Mouse (Mus musculus): ENCODE measurements at regions not wholly inside any gene's neighbourhood (a gene's known extent, or its start where the extent isn't known, plus 50 kb on each side); places are given as distances from the start of the nearest gene placed in this dataset.

GRCm38 (mm10) chr11:37600533-37600932 is 364.8 kb upstream of the Tenm2 start:
- no peak for DNase-seq (ENCODE audit: low spot score)

DNA sequence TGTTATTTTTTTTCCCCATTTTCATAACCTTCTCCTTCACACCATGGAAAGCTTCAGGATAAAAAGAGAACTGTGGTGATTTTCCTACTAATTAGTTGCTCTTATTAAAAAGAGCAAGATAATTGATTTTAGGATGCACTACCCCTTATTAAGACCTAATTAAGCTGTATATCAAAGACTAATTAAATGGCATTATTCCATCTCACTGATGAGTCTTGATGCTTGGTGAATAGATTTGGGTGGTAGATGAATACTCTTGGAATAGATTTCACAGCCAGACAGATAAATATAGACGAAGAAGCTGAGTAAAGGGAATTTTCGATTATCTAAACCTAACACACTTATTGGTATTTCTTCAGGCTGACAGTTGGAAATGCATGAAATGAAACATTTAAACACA is 346.5 kb upstream of the Tenm2 start:
- DNase-seq (ENCODE audit: low spot score): no peak

- no peak for DNase-seq (ENCODE audit: low spot score)
These were observed 297.9 kb upstream of the Tenm2 start for GRCm38 (mm10) chr11:37533624-37534023.

- DNase-seq (ENCODE audit: low spot score): no peak
These were observed 296.7 kb upstream of the Tenm2 start for GRCm38 (mm10) chr11:37532476-37532875.

DNA sequence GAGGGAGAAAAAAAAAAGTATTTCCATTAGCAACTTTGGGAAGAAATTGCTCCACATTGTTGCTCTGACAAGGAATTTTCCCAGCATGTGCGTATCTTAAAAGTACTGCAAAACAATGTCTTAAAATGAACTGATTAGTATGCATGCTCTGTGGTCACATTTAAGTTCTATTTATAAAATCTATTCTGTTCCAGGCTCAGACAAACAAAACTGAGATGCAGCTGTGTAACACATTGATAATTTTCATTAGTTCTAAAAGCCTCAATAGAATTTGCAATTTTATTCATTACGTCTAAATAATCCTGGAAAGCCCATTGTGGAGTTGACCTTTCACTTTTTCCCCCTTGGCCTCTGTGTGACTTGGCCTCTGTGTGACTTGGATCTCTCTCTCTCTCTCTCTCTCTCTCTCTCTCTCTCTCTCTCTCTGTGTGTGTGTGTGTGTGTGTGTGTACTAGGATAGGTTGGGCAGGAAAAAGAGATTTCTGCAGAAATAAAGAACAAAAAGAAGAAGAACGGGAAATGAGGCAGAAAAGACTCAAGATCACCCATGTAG is 262.8 kb upstream of the Tenm2 start:
- no peak for DNase-seq (ENCODE audit: low spot score)

DNA sequence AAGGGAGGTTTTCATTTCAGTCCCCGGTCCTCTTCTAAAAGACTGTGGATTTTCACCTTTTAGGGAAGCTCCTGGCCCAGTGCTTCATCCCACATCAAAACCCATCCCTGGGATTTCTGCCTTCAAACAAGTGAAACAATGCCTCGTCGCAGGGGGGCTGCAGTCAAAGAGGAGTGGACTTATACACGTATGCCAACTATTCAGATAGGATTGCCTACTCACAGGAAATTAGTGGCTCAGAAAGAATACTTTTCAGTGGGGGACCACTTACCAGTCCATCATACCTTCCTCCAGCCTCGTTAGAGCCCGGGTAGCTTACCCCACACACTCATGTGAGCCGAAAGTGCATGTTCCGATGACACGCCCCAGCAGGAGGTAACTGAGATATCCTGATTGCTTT is 262.1 kb upstream of the Tenm2 start:
- DNase-seq (ENCODE audit: low spot score): no peak

- peak; percentile 8 for DNase-seq (ENCODE audit: low spot score)
These were observed 244.5 kb upstream of the Tenm2 start for GRCm38 (mm10) chr11:37480236-37480635.

DNA sequence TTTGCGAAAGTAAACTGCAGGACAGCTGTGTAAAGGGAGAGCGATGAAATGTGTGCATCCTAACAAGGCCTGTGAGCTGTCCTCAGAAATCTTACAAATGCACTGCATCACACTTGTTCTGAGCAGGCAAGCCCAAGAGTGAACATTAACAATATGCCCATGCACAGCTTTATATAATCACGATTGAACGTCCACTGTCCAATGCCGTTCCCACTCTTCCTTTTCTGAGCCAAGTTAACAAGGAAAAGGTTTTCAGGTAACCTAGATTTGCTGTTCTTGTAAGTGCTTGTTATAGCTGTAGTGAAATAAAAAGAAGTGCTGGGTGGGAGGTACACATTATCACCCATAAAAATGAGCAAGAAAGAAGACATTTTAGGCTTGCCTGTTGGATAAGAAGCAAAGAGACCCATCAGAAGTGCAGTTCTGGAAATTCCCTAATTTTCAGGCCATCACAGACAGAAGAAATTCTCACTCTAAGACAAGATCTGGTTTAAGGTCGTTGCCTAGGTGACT is 243.3 kb upstream of the Tenm2 start:
- no peak for DNase-seq (ENCODE audit: low spot score)

- no peak for DNase-seq (ENCODE audit: low spot score)
These were observed 238.3 kb upstream of the Tenm2 start for GRCm38 (mm10) chr11:37474068-37474467.

DNA sequence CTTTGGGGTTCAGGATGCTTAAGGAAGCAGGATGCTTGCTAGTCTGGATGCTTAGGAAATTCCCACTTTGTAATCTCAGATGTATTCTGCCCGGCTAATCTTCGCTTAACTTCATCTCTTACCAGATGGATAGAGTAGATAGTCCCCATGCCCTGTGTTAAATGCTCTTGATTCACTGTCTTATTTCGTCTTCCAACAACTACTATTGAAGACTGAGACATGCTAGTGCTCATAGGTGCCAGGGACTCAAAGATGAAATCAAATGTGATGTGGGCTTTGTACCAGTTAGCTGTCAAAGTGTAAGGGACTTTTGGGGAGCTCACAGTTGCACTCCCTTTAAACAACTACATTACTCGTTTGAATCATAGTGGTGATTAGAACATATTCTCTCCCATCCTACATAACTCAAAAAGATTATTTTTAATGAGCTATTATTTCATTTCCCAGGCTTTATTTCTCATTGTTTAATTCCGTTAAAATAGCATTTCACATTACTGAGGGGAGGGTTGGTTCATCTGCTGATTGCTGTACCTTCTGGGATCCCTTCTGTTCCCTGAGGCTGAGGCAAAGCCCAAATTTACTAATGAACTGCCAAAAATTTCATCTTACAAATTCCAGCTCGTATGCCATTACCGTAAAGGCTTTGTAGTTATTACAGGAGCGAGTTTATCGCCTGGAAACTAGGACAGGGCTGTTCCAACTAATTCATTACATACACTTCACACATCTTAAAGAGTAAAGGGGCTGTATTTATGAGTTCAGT is 228.1 kb upstream of the Tenm2 start:
- DNase-seq (ENCODE audit: low spot score): peak; percentile 52

DNA sequence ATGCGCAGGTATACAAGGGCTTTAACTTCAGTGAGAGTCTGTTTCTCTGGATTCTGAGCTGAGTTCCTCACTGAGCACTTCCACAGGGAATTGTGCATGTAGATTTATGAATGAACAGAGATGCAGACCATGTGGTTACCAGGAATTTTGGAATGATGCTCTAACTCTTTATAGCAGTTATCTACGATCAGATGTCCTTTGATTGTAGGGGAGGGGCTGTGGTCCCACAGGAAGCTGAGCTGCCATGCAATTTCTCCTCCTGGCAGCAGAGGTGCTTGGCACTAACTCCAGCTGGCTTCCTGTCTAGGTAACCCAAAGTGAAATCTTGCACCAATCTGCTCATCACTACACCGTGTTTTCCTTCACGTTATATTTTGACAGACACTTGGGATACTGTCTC is 226.6 kb upstream of the Tenm2 start:
- DNase-seq (ENCODE audit: low spot score): no peak

DNA sequence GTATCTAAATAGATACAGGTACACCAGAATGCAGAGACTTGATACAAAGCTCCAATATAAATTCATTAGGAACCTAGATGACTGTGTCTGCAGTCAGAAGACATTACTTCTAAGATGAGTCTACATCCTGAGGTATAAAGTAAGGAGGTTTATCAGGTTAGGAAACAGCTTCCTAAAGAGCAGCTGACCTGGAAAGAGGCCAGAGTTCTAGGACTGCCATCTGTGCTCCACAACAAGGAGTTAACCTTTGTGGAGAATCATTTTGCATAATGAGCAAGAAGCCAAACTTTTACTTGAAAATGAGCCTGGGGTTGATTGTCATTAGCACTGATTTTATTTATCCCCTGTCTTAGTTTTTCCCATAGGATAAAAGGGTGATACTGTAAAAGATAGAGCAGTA is 211.6 kb upstream of the Tenm2 start:
- DNase-seq (ENCODE audit: low spot score): no peak

- no peak for DNase-seq (ENCODE audit: low spot score)
These were observed 210.9 kb upstream of the Tenm2 start for GRCm38 (mm10) chr11:37446626-37447025.

GRCm38 (mm10) chr11:37442781-37443180 is 207.0 kb upstream of the Tenm2 start:
- no peak for DNase-seq (ENCODE audit: low spot score)

DNA sequence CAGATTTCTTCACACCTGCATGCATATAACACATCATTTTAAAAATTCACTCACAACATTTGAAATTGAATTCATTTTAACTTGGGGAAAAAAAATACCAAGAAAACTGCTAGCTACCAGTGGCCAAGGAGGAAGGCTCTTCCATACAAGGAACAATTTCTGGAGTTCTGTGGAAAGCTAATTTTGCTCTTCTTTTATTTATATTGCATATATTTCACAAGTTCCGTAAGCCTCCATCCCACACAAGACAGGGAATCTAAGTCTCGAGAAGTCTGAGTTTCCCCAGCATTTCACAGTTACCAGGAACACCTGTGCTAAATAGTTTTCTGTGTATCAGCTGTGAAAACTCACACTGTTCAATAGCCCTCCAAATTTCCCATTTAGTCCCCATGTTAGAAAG is 198.8 kb upstream of the Tenm2 start:
- no peak for DNase-seq (ENCODE audit: low spot score)

GRCm38 (mm10) chr11:37424312-37425169 is 188.8 kb upstream of the Tenm2 start:
- DNase-seq (ENCODE audit: low spot score): no peak

DNA sequence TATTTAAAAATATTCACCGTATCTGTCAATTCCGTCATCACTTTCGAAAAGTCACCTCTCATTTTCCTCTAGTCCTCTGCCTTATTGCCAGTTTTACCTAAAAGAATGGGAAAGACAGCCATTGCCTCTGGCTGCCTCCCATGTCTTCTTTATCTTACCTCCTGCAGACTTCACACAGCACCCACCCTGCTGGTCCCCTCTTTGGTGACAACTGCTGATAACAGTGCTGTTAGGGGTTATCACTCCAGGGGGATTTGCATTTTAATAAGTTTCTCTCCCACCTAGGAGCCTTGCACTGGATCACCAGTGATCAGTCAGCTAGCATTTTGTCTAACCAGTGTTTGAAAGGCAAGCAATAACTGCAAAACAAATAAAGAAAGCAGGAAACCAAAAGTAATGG is 177.1 kb upstream of the Tenm2 start:
- no peak for DNase-seq (ENCODE audit: low spot score)

GRCm38 (mm10) chr11:37367971-37368370 is 132.2 kb upstream of the Tenm2 start:
- DNase-seq (ENCODE audit: low spot score): no peak

GRCm38 (mm10) chr11:37364430-37364829 is 128.7 kb upstream of the Tenm2 start:
- DNase-seq (ENCODE audit: low spot score): peak; percentile 73

- no peak for DNase-seq (ENCODE audit: low spot score)
These were observed 119.3 kb upstream of the Tenm2 start for GRCm38 (mm10) chr11:37355074-37355473.

DNA sequence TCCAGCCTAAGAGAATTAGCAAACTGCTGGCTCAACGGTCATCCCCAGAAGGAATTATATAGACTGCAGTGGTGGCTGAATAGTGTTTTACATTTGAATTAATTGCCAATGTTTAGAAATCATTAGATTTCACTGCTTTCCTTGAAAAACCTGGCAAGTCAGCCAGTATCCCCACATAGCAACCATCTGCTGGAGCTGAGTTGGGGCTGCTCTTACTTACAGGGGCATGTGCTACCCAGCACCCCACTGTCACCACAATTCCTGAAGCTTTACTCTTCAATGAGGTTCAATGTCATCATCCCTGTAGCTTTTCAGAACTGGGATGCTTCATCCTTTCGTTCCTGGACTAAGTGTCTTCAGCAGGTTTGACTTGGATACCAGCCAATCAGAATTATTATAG is 73.9 kb upstream of the Tenm2 start:
- no peak for DNase-seq (ENCODE audit: low spot score)

DNA sequence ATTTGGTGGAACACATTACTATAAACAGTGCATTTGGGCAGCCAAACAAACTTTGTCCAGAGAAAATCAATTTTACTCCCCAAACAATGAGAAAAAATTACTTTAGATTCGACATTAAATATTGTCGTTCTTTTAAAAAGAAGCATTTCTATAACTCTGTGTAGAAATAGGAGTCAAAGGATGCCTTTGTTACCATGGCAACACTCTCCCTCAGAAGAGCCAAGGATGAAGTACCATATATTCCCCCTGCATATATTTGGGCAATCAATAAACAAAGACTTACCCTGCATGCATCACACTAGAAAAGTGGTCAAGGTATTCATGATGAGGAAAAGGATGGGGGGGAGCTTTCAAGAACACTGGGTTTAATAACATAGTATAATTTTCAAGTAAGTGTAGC is 70.9 kb upstream of the Tenm2 start:
- no peak for DNase-seq (ENCODE audit: low spot score)
